Mouse (Mus musculus) liver, adult 2 months (tissue): ENCODE data around the gene Prl2c2.
"Not testable (repeated sequence)": the region's sequence is repeated elsewhere in the genome, so short reads cannot be mapped to it uniquely, and the experiment has no call there.

Experiments
- CTCF ChIP-seq: fragments of 200-500 bp; IDR thresholded peaks from 2 replicates; pipeline ENCODE4 v1.5.1; 2011; ENCODE audit warnings: low read depth, low read length, control low read depth
- POLR2A ChIP-seq: fragments of 200-500 bp; IDR thresholded peaks from 2 replicates; pipeline ENCODE4 v1.6.1; 2011; ENCODE audit warnings: low read length, control low read depth; ENCODE audit not compliant: insufficient read depth; ENCODE audit errors: extremely low read depth

DNA sequence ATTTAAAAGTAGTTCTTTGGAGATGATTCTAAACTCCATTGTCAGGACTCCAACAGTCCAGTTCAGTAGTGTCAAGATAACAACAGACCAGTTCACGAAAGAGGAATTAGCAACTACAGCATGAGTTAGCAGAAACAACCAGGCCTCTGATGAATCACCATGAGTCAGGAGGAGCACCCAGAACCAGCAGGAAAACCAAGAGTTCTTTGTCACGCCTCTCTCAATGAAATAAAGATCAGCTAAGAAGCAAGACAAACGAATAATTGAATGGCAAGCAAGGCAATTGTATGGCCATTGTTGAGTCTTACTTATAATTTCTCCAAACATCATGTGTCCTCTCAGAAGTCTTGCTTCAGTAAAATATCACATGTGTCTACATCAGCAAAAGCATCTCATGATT, 20.7 kb upstream of the Prl2c2 start:
- TF ChIP-seq CTCF, POLR2A: not testable (repeated sequence)
